Mouse (Mus musculus) heart, postnatal 0 days (tissue): ENCODE results near the gene Cnga1. TPM values are rescaled to one million over a fixed set of nuclear protein-coding genes. Genes with fewer than 3 reads are reported as not detected.

Experiments
- ATAC-seq: fragments of 200-750 bp; cut with Nextera tagmentation; 2 replicates; pipeline ENCODE4 v1.8.0; 2017; ENCODE audit warnings: low read depth, moderate number of reproducible peaks, moderate library complexity; ENCODE audit not compliant: insufficient read depth
- DNase-seq: peaks from one replicate; pipeline ENCODE4 v3.0.0-alpha.2; 2016; ENCODE audit warnings: low spot score
- H3K27ac ChIP-seq: fragments of 300-500 bp; sonication (generic); 2 replicates; pipeline ENCODE4 v1.5.1; 2014; ENCODE audit warnings: low read depth, mild to moderate bottlenecking
- H3K27me3 ChIP-seq: fragments of 300-500 bp; sonication (generic); 2 replicates; pipeline ENCODE4 v1.6.1; 2014; ENCODE audit warnings: low read length, mixed read lengths; ENCODE audit not compliant: control insufficient read depth, insufficient read depth
- H3K36me3 ChIP-seq: fragments of 300-500 bp; sonication (generic); replicated peaks from 2 replicates; pipeline ENCODE4 v1.6.1; 2014; ENCODE audit warnings: low read length, mixed read lengths; ENCODE audit not compliant: control insufficient read depth, insufficient read depth
- H3K4me1 ChIP-seq: fragments of 300-500 bp; sonication (generic); 2 replicates; pipeline ENCODE4 v1.6.1; 2014; ENCODE audit warnings: antibody characterized with exemption; ENCODE audit not compliant: control insufficient read depth, insufficient read depth
- H3K4me2 ChIP-seq: fragments of 300-500 bp; sonication (generic); 2 replicates; pipeline ENCODE4 v1.6.1; 2014; ENCODE audit warnings: low read depth, mild to moderate bottlenecking, low read length, moderate library complexity
- H3K4me3 ChIP-seq: fragments of 300-500 bp; sonication (generic); 2 replicates; pipeline ENCODE4 v1.5.1; 2014; ENCODE audit warnings: low read depth, low read length
- H3K9ac ChIP-seq: fragments of 300-500 bp; sonication (generic); replicated peaks from 2 replicates; pipeline ENCODE4 v1.6.1; 2014; ENCODE audit warnings: low read depth, low read length, mixed read lengths
- H3K9me3 ChIP-seq: fragments of 300-500 bp; sonication (generic); replicated peaks from 2 replicates; pipeline ENCODE4 v1.6.1; 2016; ENCODE audit warnings: low read length; ENCODE audit not compliant: control insufficient read depth
- CTCF ChIP-seq: IDR thresholded peaks from 2 replicates; pipeline ENCODE4 v1.5.1; 2016; ENCODE audit warnings: antibody characterized with exemption, control low read depth, low read depth
- EP300 ChIP-seq: IDR thresholded peaks from 2 replicates; pipeline ENCODE4 v1.6.1; 2016; ENCODE audit warnings: antibody characterized with exemption, low read depth
- WGBS: fragments of 180-500 bp; shearing (Covaris S2); extraction: QIAGEN DNeasy Blood & Tissue Kit; methylation state at CpG from one replicate; pipeline ENCODE4 v1.1.7; 2014; 5-methylcytosine and 5-hydroxymethylcytosine counted together
- polyA plus RNA-seq: library from polyadenylated mRNA; unstranded; fragments of >200 nt; fragmentation: Nextera tagmentation; extraction: Ambion mirVana; gene quantifications from 2 replicates; pipeline ENCODE4 v1.2.1, GENCODE M21; 2015
- total RNA-seq: library from RNA; depleted of rRNA; stranded (reverse); fragments of >200 nt; gene quantifications from 2 replicates; pipeline ENCODE4 v1.2.3, GENCODE M21; 2014; ENCODE audit warnings: low replicate concordance

Gene Cnga1
- total and polyA plus RNA-seq, 2 experiments from 2014 or later, result not detected

DNA sequence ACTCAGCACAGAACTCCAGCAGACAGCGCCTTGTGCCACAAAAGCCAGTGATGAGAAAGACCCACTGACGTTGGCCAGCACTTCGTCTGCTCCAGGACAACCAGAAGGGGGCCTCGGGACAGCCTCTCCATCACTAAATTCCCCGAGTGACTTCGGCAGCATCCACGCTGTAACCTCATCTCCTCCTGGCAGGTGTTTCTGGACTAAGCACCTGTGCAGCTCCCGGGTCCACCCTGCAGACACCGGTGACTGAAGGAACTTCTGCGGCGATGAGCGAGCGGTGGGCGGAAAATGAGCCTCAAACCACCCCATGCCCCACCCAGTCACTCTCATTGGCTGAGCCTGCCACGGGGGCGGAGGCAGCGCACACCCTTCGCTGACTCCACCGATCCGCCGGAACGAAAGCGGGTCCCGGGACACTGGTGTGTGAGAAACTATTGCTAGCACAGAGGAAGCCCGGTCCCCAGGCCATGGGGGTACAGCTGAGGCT is 3.4 kb upstream of the Cnga1 start, which contains the start of gene Nipal1:
Gene Nipal1, plus strand, starts transcription at position 378 of the 490 bp plus-strand sequence.
- under 1% methylated on average over 25 of the region's 25 CpGs for WGBS
- peak; percentile 48 for DNase-seq
- Histone ChIP-seq H3K36me3 (no peaks in the 10 kb centered on the region), H3K4me2 (peak within 1 kb of the TSS; percentile 95), H3K9me3 (no peaks in the 10 kb centered on the region), H3K9ac (peak within 1 kb of the TSS; percentile 33), H3K27me3 (peaks cover 35% of the 10 kb centered on the region), H3K4me1 (no peaks in the 10 kb centered on the region), H3K4me3 (peak within 1 kb of the TSS; percentile 61), H3K27ac (no peak within 1 kb of the TSS)
- no peak for TF ChIP-seq EP300
- no peak for TF ChIP-seq CTCF
- ATAC-seq, result peak; percentile 89

DNA sequence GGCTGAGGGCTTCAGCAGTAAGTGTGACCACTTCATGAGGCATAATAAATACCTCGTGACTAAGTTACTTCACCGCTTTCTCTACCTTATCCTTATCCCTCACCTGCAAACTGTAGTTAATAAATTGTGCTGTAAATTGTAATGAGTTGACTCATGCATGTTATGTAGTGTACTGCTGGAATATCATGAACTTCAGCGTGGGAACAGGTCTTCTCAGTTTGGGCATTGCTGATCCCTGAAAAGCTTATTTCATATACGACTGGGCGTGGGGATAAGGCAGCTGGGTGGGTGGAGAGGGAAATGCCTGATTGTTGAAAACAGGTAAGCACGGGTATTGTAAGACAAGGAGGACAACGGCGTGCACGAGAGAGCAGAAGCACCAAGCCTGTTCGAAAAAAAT is 2.9 kb upstream of the Cnga1 start:
- peak overlapping the region; percentile 61 for H3K4me3 ChIP-seq
- ATAC-seq, result no peak
- WGBS, result 33% methylated on average over 10 of the region's 10 CpGs
- H3K9ac ChIP-seq, result no peak overlapping the region
- H3K27me3 ChIP-seq, result peaks cover 35% of the 10 kb centered on the region
- no peaks in the 10 kb centered on the region for H3K36me3 ChIP-seq
- no peaks in the 10 kb centered on the region for H3K9me3 ChIP-seq
- DNase-seq, result no peak
- TF ChIP-seq EP300 (no peak), CTCF (no peak)
- no peaks in the 10 kb centered on the region for H3K4me1 ChIP-seq
- H3K4me2 ChIP-seq, result peak overlapping the region; percentile 95
- H3K27ac ChIP-seq, result no peak overlapping the region

DNA sequence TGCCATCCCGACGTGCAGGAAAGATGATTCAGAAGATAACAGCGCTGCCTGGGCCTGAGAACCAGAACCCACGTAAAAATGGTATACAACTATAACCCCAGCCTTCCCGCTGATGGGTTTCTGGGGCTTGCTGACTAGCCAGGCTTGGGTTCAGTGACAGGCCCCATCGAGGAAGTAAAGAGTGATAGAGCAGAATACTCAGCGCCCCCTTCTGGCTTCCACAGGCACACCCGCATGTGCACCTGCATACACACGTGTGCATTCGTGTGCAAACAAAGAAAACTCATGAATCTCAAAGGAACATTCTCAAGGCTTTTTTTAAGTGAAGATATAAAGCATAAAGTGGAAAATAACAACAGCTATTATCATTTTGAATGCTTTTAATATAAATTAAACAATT is 2.1 kb upstream of the Cnga1 start:
- WGBS, result 45% methylated on average over 10 of the region's 10 CpGs

DNA sequence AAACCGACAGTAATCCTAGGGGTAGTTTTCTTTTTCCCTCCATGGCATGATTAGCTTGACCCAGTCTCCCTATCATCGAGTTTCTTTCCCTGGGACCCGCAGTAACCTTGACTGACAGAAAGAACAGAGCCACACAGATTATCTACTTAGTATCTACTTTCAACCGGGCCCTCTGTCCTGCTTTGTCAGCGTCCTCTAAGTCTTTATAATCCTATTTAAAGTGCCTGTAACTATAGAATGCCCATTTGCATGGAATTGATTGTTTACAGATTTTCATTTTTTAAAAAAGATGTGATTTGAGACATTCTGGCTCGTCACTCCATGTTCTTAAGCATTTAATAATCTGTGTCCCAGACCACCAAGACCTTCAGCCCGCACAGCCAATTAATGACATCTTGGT is 420 bp downstream of the Cnga1 start:
- WGBS, result 60% methylated on average over 7 of the region's 7 CpGs
- Histone ChIP-seq H3K4me3 (no peak overlapping the region), H3K36me3 (no peaks in the 10 kb centered on the region), H3K9me3 (no peaks in the 10 kb centered on the region), H3K4me2 (no peak overlapping the region), H3K27me3 (peaks cover 35% of the 10 kb centered on the region), H3K9ac (no peak overlapping the region), H3K4me1 (no peaks in the 10 kb centered on the region), H3K27ac (no peak overlapping the region)
- no peak for DNase-seq
- no peak for ATAC-seq
- TF ChIP-seq EP300, result no peak
- no peak for TF ChIP-seq CTCF

More for the DNA sequence above, 2.1 kb upstream of the Cnga1 start:
- Histone ChIP-seq H3K27me3 (peaks cover 35% of the 10 kb centered on the region), H3K4me3 (no peak overlapping the region), H3K36me3 (no peaks in the 10 kb centered on the region), H3K9me3 (no peaks in the 10 kb centered on the region), H3K4me2 (no peak overlapping the region), H3K4me1 (no peaks in the 10 kb centered on the region), H3K27ac (no peak overlapping the region), H3K9ac (no peak overlapping the region)
- DNase-seq, result no peak
- no peak for ATAC-seq
- no peak for TF ChIP-seq EP300
- no peak for TF ChIP-seq CTCF

DNA sequence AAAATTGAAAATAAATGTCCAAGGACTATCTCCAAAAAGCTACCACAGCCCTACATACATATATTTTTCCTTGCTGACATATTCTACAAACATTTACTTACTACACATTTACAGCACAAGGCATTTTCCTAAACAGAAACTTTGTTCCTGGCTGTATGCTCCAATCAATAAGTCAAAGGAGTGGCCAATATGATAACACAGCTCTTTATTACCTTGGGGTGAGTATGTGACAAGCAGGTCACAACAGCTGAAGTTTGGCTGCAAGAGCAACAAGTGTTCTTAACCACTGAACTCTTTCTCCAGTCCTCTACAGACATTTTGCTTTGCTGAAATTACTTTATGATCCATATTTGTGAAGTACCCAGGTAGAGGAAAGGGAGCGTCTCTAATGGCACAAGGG is 4.0 kb downstream of the Cnga1 start:
- TF ChIP-seq EP300, result no peak
- no peak for TF ChIP-seq CTCF
- Histone ChIP-seq H3K27me3 (0 out of 2 replicates have a peak, but pooled peaks cover 5% of the 10 kb centered on the region), H3K27ac (no peak overlapping the region), H3K9ac (no peak overlapping the region), H3K4me3 (no peak overlapping the region), H3K4me1 (no peaks in the 10 kb centered on the region), H3K9me3 (no peaks in the 10 kb centered on the region), H3K36me3 (no peaks in the 10 kb centered on the region), H3K4me2 (no peak overlapping the region)
- WGBS, result 77% methylated on average over 1 of the region's 1 CpGs
- ATAC-seq (no peak), DNase-seq (no peak)

DNA sequence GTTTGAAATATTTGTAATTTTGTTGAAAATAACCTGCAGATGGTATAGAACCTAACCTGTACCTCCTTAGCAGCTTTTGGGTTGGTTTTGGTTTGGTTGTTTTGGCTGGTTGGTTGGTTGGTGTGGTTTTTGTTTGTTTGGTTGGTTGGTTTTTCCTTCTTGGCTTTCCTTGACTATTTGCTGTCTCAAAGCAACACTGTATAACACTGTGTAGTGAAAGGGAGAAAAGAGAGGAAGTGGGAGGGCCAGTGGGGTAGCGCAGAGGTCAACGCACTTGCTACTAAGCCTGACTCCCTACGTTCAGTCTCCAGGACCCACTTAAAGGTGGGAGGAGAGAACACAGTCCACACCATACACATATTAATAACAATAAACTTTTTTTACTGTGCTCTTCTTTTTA is 7.5 kb downstream of the Cnga1 start:
- no peak for DNase-seq
- Histone ChIP-seq H3K4me2 (no peak overlapping the region), H3K4me1 (no peaks in the 10 kb centered on the region), H3K27ac (peak overlapping the region; percentile 18; the same call in 1 of the 2 replicates), H3K27me3 (no peaks in the 10 kb centered on the region), H3K9ac (no peak overlapping the region), H3K36me3 (no peaks in the 10 kb centered on the region), H3K4me3 (no peak overlapping the region), H3K9me3 (no peaks in the 10 kb centered on the region)
- TF ChIP-seq EP300, result no peak
- no peak for TF ChIP-seq CTCF
- 67% methylated on average over 3 of the region's 3 CpGs for WGBS
- no peak for ATAC-seq
